Mouse (Mus musculus): Measurements from ENCODE around the gene Wdr72.

- TF ChIP-seq POLR2A (IDR thresholded peaks at IDR 0.05; ENCODE audit: control insufficient read depth, extremely low read depth, insufficient read depth, low read length, poor library complexity) (no peak), CTCF (IDR thresholded peaks at IDR 0.05; ENCODE audit: borderline replicate concordance, control insufficient read depth, extremely low read depth, insufficient read depth, low read length, poor library complexity) (no peak)
Observed at GRCm38 (mm10) chr9:74286210-74286609, 176.1 kb downstream of the Wdr72 start.
